In genomic region chr4:145367274-145367822, GRCm38 (mm10) we compare ENCODE assay signal across 23 mouse cellular contexts. TPM values are rescaled to one million over a fixed set of nuclear protein-coding genes. Genes with fewer than 3 reads are reported as not detected.
A peak's percentile ranks its signal among the peaks of the same experiment; 100 is the strongest.
DNase-seq lines count a peak whose midpoint lies in the region; ATAC-seq and TF ChIP-seq lines count a peak whose summit lies in the region.
"Had no signal": no experiment of that assay in that cellular context is flagged by ENCODE, and none has a peak within 500 bp of the region (broad histone marks: within the 10 kb centered on the region; RNA-seq: fewer than 3 reads in every experiment).

No protein-coding gene starts in this region.

- ATAC-seq in heart, embryonic 12.5 days (ENCODE audit: insufficient number of reproducible peaks, low FRiP score), result no peak
- ATAC-seq in hematopoietic stem cell, adult 5-6 weeks (replicated peaks in 1 of 2; ENCODE audit: insufficient read depth in 1 of 2, low FRiP score in 2 of 2, low TSS enrichment in 1 of 2, low read depth in 1 of 2, poor library complexity in 2 of 2, severe bottlenecking in 2 of 2), result peak; percentile 56 to 69
- no peak for ATAC-seq in liver, embryonic 11.5 days (replicated peaks; ENCODE audit: low FRiP score)
- ATAC-seq: activated CD4-positive, CD25-positive, alpha-beta regulatory T cell, adult 4 months; forebrain, embryonic 16.5 days; hindbrain, postnatal 0 days had no signal

- H3K36me3 ChIP-seq in heart, embryonic 12.5 days, result no peaks in the 10 kb centered on the region
- no peaks in the 10 kb centered on the region for H3K36me3 ChIP-seq in kidney, adult 2 months (ENCODE audit: control insufficient read depth, insufficient read depth, low read length)
- no peaks in the 10 kb centered on the region for H3K36me3 ChIP-seq in thymus, adult 2 months (ENCODE audit: control insufficient read depth, insufficient read depth, low read length)
- H3K36me3 ChIP-seq in liver, embryonic 11.5 days (ENCODE audit: control insufficient read depth, insufficient read depth, low read length), result no peaks in the 10 kb centered on the region
- H3K36me3 ChIP-seq: embryonic facial prominence, embryonic 13.5 days; forebrain, embryonic 12.5 days; heart, embryonic 10.5 days; hindbrain, embryonic 13.5 days had no signal

- no peak overlapping the region for H3K27ac ChIP-seq in heart, embryonic 12.5 days (ENCODE audit: poor library complexity, severe bottlenecking)
- H3K27ac ChIP-seq in kidney, adult 2 months (ENCODE audit: insufficient read depth, low read depth, low read length), result no peak overlapping the region
- H3K27ac ChIP-seq in thymus, adult 2 months (ENCODE audit: control insufficient read depth, insufficient read depth, low read length), result peak overlapping the region; percentile 77
- no peak overlapping the region for H3K27ac ChIP-seq in liver, embryonic 11.5 days (ENCODE audit: low read depth, low read length)
- H3K27ac ChIP-seq: embryonic facial prominence, embryonic 13.5 days; forebrain, embryonic 12.5 days; heart, embryonic 10.5 days; hindbrain, embryonic 13.5 days; hindbrain, postnatal 0 days had no signal

- no peak for TF ChIP-seq POLR2A in kidney, adult 2 months (IDR thresholded peaks at IDR 0.05; ENCODE audit: low read depth, low read length)
- no peak for TF ChIP-seq POLR2A in thymus, adult 2 months (IDR thresholded peaks at IDR 0.05; ENCODE audit: control insufficient read depth, extremely low read depth, insufficient read depth, low read length, poor library complexity)

- H3K9me3 ChIP-seq in heart, embryonic 12.5 days (replicated peaks), result no peaks in the 10 kb centered on the region
- H3K9me3 ChIP-seq in liver, embryonic 11.5 days (ENCODE audit: control insufficient read depth, low read length), result no peaks in the 10 kb centered on the region
- H3K9me3 ChIP-seq: embryonic facial prominence, embryonic 13.5 days; forebrain, embryonic 12.5 days; heart, embryonic 10.5 days; hindbrain, embryonic 13.5 days had no signal

- H3K9ac ChIP-seq in heart, embryonic 12.5 days, result no peak overlapping the region
- H3K9ac ChIP-seq in liver, embryonic 11.5 days (ENCODE audit: low read depth, low read length), result no peak overlapping the region
- H3K9ac ChIP-seq: embryonic facial prominence, embryonic 13.5 days; forebrain, embryonic 12.5 days; hindbrain, embryonic 13.5 days had no signal

- H3K4me2 ChIP-seq in heart, embryonic 12.5 days, result no peak overlapping the region
- no peak overlapping the region for H3K4me2 ChIP-seq in liver, embryonic 11.5 days
- H3K4me2 ChIP-seq: embryonic facial prominence, embryonic 13.5 days; forebrain, embryonic 12.5 days; hindbrain, embryonic 13.5 days had no signal

- no peak for TF ChIP-seq CTCF in kidney, adult 2 months (conservative IDR thresholded peaks at IDR 0.05; ENCODE audit: insufficient read depth, insufficient read length, low read depth, low read length)
- TF ChIP-seq CTCF in thymus, adult 2 months (IDR thresholded peaks at IDR 0.05; ENCODE audit: borderline replicate concordance, control insufficient read depth, extremely low read depth, insufficient read depth, low read length, poor library complexity), result no peak

- no peaks in the 10 kb centered on the region for H3K4me1 ChIP-seq in heart, embryonic 12.5 days (replicated peaks)
- H3K4me1 ChIP-seq in kidney, adult 2 months (ENCODE audit: control insufficient read depth, insufficient read depth, low read length), result no peaks in the 10 kb centered on the region
- peaks cover 11% of the 10 kb centered on the region for H3K4me1 ChIP-seq in thymus, adult 2 months (replicated peaks; ENCODE audit: control insufficient read depth, insufficient read depth, low read length)
- H3K4me1 ChIP-seq in liver, embryonic 11.5 days (replicated peaks; ENCODE audit: control insufficient read depth, insufficient read depth, low read length), result no peaks in the 10 kb centered on the region
- H3K4me1 ChIP-seq: embryonic facial prominence, embryonic 13.5 days; forebrain, embryonic 12.5 days; heart, embryonic 10.5 days; hindbrain, embryonic 13.5 days had no signal

- no peaks in the 10 kb centered on the region for H3K27me3 ChIP-seq in heart, embryonic 12.5 days (replicated peaks)
- H3K27me3 ChIP-seq in kidney, adult 2 months (replicated peaks; ENCODE audit: control insufficient read depth, insufficient read depth, low read length), result no peaks in the 10 kb centered on the region
- no peaks in the 10 kb centered on the region for H3K27me3 ChIP-seq in thymus, adult 2 months (ENCODE audit: control insufficient read depth, insufficient read depth, low read length)
- no peaks in the 10 kb centered on the region for H3K27me3 ChIP-seq in liver, embryonic 11.5 days (replicated peaks; ENCODE audit: control insufficient read depth, insufficient read depth, low read length)
- H3K27me3 ChIP-seq: embryonic facial prominence, embryonic 13.5 days; forebrain, embryonic 12.5 days; hindbrain, embryonic 13.5 days had no signal

- H3K4me3 ChIP-seq in heart, embryonic 12.5 days, result no peak overlapping the region
- H3K4me3 ChIP-seq in kidney, adult 2 months (ENCODE audit: insufficient read depth, low read depth, low read length), result no peak overlapping the region
- H3K4me3 ChIP-seq in thymus, adult 2 months (ENCODE audit: control insufficient read depth, insufficient read depth, low read length), result no peak overlapping the region
- H3K4me3 ChIP-seq in liver, embryonic 11.5 days (ENCODE audit: low read depth, low read length), result no peak overlapping the region
- H3K4me3 ChIP-seq: embryonic facial prominence, embryonic 13.5 days; forebrain, embryonic 12.5 days; heart, embryonic 10.5 days; hindbrain, embryonic 13.5 days had no signal

- DNase-seq in heart, adult 11 months, result peak; percentile 95
- DNase-seq in kidney, adult 2 months, result peak; percentile 5
- no peak for DNase-seq in kidney, postnatal 25 days
- DNase-seq in thymus, adult 2 months, result peak; percentile 20
- no peak for DNase-seq in thymus, postnatal 36 days
- no peak for DNase-seq in liver, embryonic 11.5 days (ENCODE audit: low spot score)
- DNase-seq: adrenal gland, postnatal 14 days; cerebellum, adult 18-20 months; cerebellum, adult 9-11 months; cerebellum, postnatal 36 days; gastrocnemius, postnatal 14 days; heart, postnatal 4 days had no signal

RNA-seq across cellular contexts. Expression of gene Tnfrsf8, which starts 52.4 kb away (rescaled TPM):
- polyA plus RNA-seq in heart, embryonic 12.5 days (2016; fragmentation: Nextera tagmentation; extraction: Ambion mirVana), result not detected in 2 replicates
- polyA plus RNA-seq in kidney, adult 2 months (2012; rRNA removed), result 0.03 and 0.11 TPM in 2 replicates
- polyA plus RNA-seq in thymus, adult 2 months (2012; rRNA removed), result 12.2 and 13.5 TPM in 2 replicates
- total RNA-seq in hematopoietic stem cell, adult 5-6 weeks (2017), result 0.25 TPM in 1 of 2 replicates, not detected in the other
- polyA plus RNA-seq in liver, embryonic 11.5 days (2014; fragmentation: Nextera tagmentation; extraction: Ambion mirVana), result not detected in 2 replicates
- total RNA-seq: MEL had no signal
- polyA plus RNA-seq: C2C12; heart, embryonic 10.5 days had no signal

Comparison
In these comparisons a context has a peak if more than half of its experiments do, and no peak if none do; other contexts are left out.
1. DNase-seq: peak in heart, adult 11 months (single experiment), kidney, adult 2 months (single experiment) and thymus, adult 2 months (single experiment); none in kidney, postnatal 25 days (0 of 2), thymus, postnatal 36 days (0 of 2) and liver, embryonic 11.5 days (single experiment).
2. ATAC-seq: peak in hematopoietic stem cell, adult 5-6 weeks (2 of 2); none in heart, embryonic 12.5 days (single experiment) and liver, embryonic 11.5 days (single experiment).
3. RNA of gene Tnfrsf8, which starts 52.4 kb away (polyA plus RNA-seq): 12.2 to 13.5 TPM in thymus, adult 2 months; 0.03 to 0.11 TPM in kidney, adult 2 months, not detected in heart, embryonic 12.5 days and not detected in liver, embryonic 11.5 days; every median in the first group is over 10 times any median in the second.